Mouse (Mus musculus) MEL (cell line): ENCODE measurements around the gene Elmsan1. TPM values are rescaled to one million over a fixed set of nuclear protein-coding genes. Genes with fewer than 3 reads are reported as not detected.
A peak's percentile ranks its signal among the peaks of the same experiment; 100 is the strongest.

Experiments
- DNase-seq: peaks from one replicate; pipeline ENCODE4 v3.0.0; 2011; ENCODE audit warnings: low read depth, low spot score
- H3K27ac ChIP-seq: 2 replicates; pipeline ENCODE4 v1.5.1; 2012; ENCODE audit warnings: low read depth, mild to moderate bottlenecking, control low read depth, low read length, moderate library complexity; ENCODE audit not compliant: control insufficient read depth
- H3K27me3 ChIP-seq, 2 experiments: fragments of 150-350 bp in 1 of 2; sonication (generic) in 1 of 2; 2 replicates each; pipeline ENCODE4 v1.6.1; 2012; ENCODE audit warnings: low read length in 2 of 2, mild to moderate bottlenecking in 2 of 2, improper control_type of control experiment in 1 of 2, moderate library complexity in 1 of 2; ENCODE audit not compliant: insufficient read depth in 2 of 2, control insufficient read depth in 1 of 2
- H3K36me3 ChIP-seq, 2 experiments: 2 replicates each; pipeline ENCODE4 v1.6.1; 2012 to 2014; ENCODE audit warnings: low read length in 2 of 2, improper control_type of control experiment in 1 of 2, inconsistent platforms in 1 of 2, mild to moderate bottlenecking in 1 of 2; ENCODE audit not compliant: insufficient read depth in 2 of 2, control insufficient read depth in 1 of 2
- H3K4me1 ChIP-seq, 2 experiments: fragments of 150-350 bp in 1 of 2; sonication (generic) in 1 of 2; 2 replicates each; pipeline ENCODE4 v1.6.1; 2012; ENCODE audit warnings: low read length in 2 of 2, improper control_type of control experiment in 1 of 2, mild to moderate bottlenecking in 1 of 2; ENCODE audit not compliant: insufficient read depth in 2 of 2, control insufficient read depth in 1 of 2
- H3K4me3 ChIP-seq, 2 experiments: fragments of 150-350 bp in 1 of 2; sonication (generic) in 1 of 2; 2 replicates each; pipeline ENCODE4 v1.5.1; 2012; ENCODE audit warnings: low read depth in 2 of 2, low read length in 2 of 2, mild to moderate bottlenecking in 2 of 2, moderate library complexity in 2 of 2, control low read depth in 1 of 2, improper control_type of control experiment in 1 of 2; ENCODE audit not compliant: control insufficient read depth in 1 of 2, insufficient read depth in 1 of 2
- H3K79me2 ChIP-seq: 2 replicates; pipeline ENCODE4 v1.6.1; 2012; ENCODE audit warnings: mild to moderate bottlenecking, low read length, moderate library complexity; ENCODE audit not compliant: control insufficient read depth, poor library complexity, insufficient read depth
- H3K9ac ChIP-seq: 2 replicates; pipeline ENCODE4 v1.6.1; 2012; ENCODE audit warnings: low read depth, mild to moderate bottlenecking, control low read depth, low read length, moderate library complexity; ENCODE audit not compliant: control insufficient read depth, poor library complexity, severe bottlenecking
- H3K9me3 ChIP-seq: fragments of 150-350 bp; sonication (generic); replicated peaks from 2 replicates; pipeline ENCODE4 v1.6.1; 2012; ENCODE audit warnings: mild to moderate bottlenecking, low read length, improper control_type of control experiment, moderate library complexity; ENCODE audit not compliant: insufficient read depth
- CHD1 ChIP-seq: IDR thresholded peaks from 2 replicates; pipeline ENCODE4 v1.6.1; 2012; ENCODE audit warnings: low read depth, mild to moderate bottlenecking, inconsistent platforms, low read length, improper control_type of control experiment
- ETS1 ChIP-seq: IDR thresholded peaks from 2 replicates; pipeline ENCODE4 v1.6.1; 2012; ENCODE audit warnings: low read depth, mild to moderate bottlenecking, inconsistent platforms, low read length, improper control_type of control experiment, moderate library complexity
- GATA1 ChIP-seq: IDR thresholded peaks from 2 replicates; pipeline ENCODE4 v1.6.1; 2011; ENCODE audit warnings: low read depth, low read length, improper control_type of control experiment
- HCFC1 ChIP-seq: IDR thresholded peaks from 2 replicates; pipeline ENCODE4 v1.6.1; 2012; ENCODE audit warnings: low read depth, mild to moderate bottlenecking, inconsistent platforms, low read length, improper control_type of control experiment, moderate library complexity
- MAFK ChIP-seq: IDR thresholded peaks from 2 replicates; pipeline ENCODE4 v1.6.1; 2011; ENCODE audit warnings: low read depth, mild to moderate bottlenecking, low read length, improper control_type of control experiment, borderline replicate concordance
- MAX ChIP-seq: IDR thresholded peaks from 2 replicates; pipeline ENCODE4 v1.6.1; 2011; ENCODE audit warnings: low read length, improper control_type of control experiment
- MEF2A ChIP-seq: IDR thresholded peaks from 2 replicates; pipeline ENCODE4 v1.6.1; 2014; ENCODE audit warnings: low read depth, mild to moderate bottlenecking, inconsistent platforms, low read length, improper control_type of control experiment; ENCODE audit not compliant: poor library complexity, insufficient replicate concordance, severe bottlenecking; ENCODE audit errors: extremely low read depth
- MXI1 ChIP-seq: IDR thresholded peaks from 2 replicates; pipeline ENCODE4 v1.6.1; 2011; ENCODE audit warnings: mild to moderate bottlenecking, low read depth, low read length, improper control_type of control experiment
- NELFE ChIP-seq: IDR thresholded peaks from 2 replicates; pipeline ENCODE4 v1.6.1; 2011; ENCODE audit warnings: low read depth, low read length, improper control_type of control experiment
- NRF1 ChIP-seq: IDR thresholded peaks from 2 replicates; pipeline ENCODE4 v1.6.1; 2014; ENCODE audit warnings: low read depth, mild to moderate bottlenecking, inconsistent platforms, low read length, improper control_type of control experiment, moderate library complexity; ENCODE audit not compliant: poor library complexity, insufficient read depth, severe bottlenecking
- POLR2A ChIP-seq, 2 experiments: IDR thresholded peaks; 2 replicates each; pipeline ENCODE4 v1.6.1; 2011 to 2012; ENCODE audit warnings: low read length in 2 of 2, mild to moderate bottlenecking in 2 of 2, control low read depth in 1 of 2, improper control_type of control experiment in 1 of 2, low read depth in 1 of 2, moderate library complexity in 1 of 2; ENCODE audit not compliant: control insufficient read depth in 1 of 2, insufficient read depth in 1 of 2, poor library complexity in 1 of 2
- POLR2AphosphoS5 ChIP-seq: IDR thresholded peaks from 2 replicates; pipeline ENCODE4 v1.6.1; 2012; ENCODE audit warnings: low read depth, borderline replicate concordance, mild to moderate bottlenecking, inconsistent platforms, low read length, moderate library complexity, mixed read lengths
- RCOR1 ChIP-seq: IDR thresholded peaks from 2 replicates; pipeline ENCODE4 v1.6.1; 2012; ENCODE audit warnings: low read depth, mild to moderate bottlenecking, inconsistent platforms, low read length, improper control_type of control experiment
- SIN3A ChIP-seq: IDR thresholded peaks from 2 replicates; pipeline ENCODE4 v1.6.1; 2012; ENCODE audit warnings: low read length, improper control_type of control experiment, inconsistent platforms
- TAL1 ChIP-seq: IDR thresholded peaks from 2 replicates; pipeline ENCODE4 v1.6.1; 2012; ENCODE audit warnings: mild to moderate bottlenecking, inconsistent platforms, low read length, moderate library complexity, mixed read lengths
- TCF12 ChIP-seq: IDR thresholded peaks from 2 replicates; pipeline ENCODE4 v1.6.1; 2014; ENCODE audit warnings: low read depth, mild to moderate bottlenecking, inconsistent platforms, low read length, improper control_type of control experiment, moderate library complexity
- UBTF ChIP-seq: IDR thresholded peaks from 2 replicates; pipeline ENCODE4 v1.6.1; 2012; ENCODE audit warnings: low read depth, mild to moderate bottlenecking, inconsistent platforms, low read length, improper control_type of control experiment, moderate library complexity, borderline replicate concordance; ENCODE audit not compliant: insufficient read depth
- USF1 ChIP-seq: IDR thresholded peaks from 2 replicates; pipeline ENCODE4 v1.6.1; 2014; ENCODE audit warnings: low read depth, mild to moderate bottlenecking, inconsistent platforms, low read length, improper control_type of control experiment, moderate library complexity
- ZC3H11A ChIP-seq: IDR thresholded peaks from 2 replicates; pipeline ENCODE4 v1.6.1; 2012; ENCODE audit warnings: low read depth, mild to moderate bottlenecking, inconsistent platforms, low read length, improper control_type of control experiment
- ZKSCAN1 ChIP-seq: IDR thresholded peaks from 2 replicates; pipeline ENCODE4 v1.6.1; 2012; ENCODE audit warnings: low read depth, mild to moderate bottlenecking, inconsistent platforms, low read length, improper control_type of control experiment, moderate library complexity
- ZNF384 ChIP-seq: IDR thresholded peaks from 2 replicates; pipeline ENCODE4 v1.6.1; 2012; ENCODE audit warnings: low read depth, mild to moderate bottlenecking, inconsistent platforms, low read length, improper control_type of control experiment
- polyA plus RNA-seq, 2 experiments: library from polyadenylated mRNA; stranded (reverse) in 1 of 2; unstranded in 1 of 2; fragments of >175 nt in 1 of 2; fragments of >200 nt in 1 of 2; gene quantifications; 2 replicates each; pipeline versions ENCODE4 v1.2.1 to v1.2.4; 2012; ENCODE audit warnings: low replicate concordance in 2 of 2, low read depth in 1 of 2; ENCODE audit not compliant: insufficient read length in 2 of 2, insufficient read depth in 1 of 2, missing spikeins in 1 of 2
- total RNA-seq: library from RNA; depleted of rRNA; stranded (reverse); fragments of 300-350 nt; gene quantifications from 2 replicates; pipeline ENCODE4 v1.2.3, GENCODE M21; 2012

Gene Elmsan1
- total and polyA plus RNA-seq, 3 experiments = 7.7 to 25.3 TPM; not detected in 1

DNA sequence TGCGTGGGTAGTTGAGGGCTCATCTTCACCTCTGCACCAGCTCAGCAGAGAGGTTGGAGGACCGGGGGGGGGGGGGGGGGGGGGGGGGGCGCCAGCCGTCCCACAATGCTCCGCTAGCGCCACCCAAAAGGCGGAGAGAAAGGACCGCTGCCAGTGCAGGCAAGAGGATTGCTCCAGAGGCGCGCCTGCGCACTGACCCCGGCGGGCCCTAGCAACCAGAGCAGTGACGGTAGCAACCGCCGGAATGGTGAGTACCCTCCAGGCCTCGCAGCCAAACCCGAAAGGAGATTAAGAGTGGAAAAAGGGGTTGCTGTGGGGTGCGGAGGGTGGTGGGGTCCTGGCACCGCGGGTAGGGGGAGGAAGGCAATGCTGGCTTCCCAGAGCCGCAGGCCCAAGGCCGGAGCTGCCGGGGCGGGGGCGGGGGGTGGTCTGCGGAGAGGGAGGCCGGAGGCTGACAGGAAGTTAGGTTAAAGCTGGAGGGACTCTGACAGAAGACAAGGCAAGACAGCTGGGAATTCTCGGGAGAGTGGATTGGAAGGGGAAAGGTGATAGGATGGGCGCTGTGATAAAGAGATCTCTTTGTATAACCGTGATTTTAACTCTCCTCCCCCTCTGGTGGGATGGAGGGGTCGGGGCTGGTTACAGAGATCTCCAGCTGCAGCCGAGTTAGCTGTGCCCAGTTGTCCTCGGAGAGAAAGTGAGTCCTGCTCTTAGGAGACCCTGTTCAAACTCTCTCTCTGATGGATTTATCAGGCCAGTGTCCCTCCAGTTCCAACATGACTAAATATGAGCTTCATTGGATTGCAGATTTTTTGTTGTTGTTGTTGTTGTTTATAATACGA is 104.3 kb downstream of the Elmsan1 start, which contains the start of gene Dnal1:
TSS of gene Dnal1 (plus strand) at position 214 of the 842 bp plus-strand sequence.
- peak; percentile 94 for DNase-seq
- peaks cover 0 to 3% of the 10 kb centered on the region in 2 experiments; a peak in 2 of 4 replicates for H3K36me3 ChIP-seq
- peak; percentile 9 for TF ChIP-seq NELFE
- peak; percentile 54; the same call in 1 of the 2 replicates for TF ChIP-seq MXI1
- peak; percentile 90 for TF ChIP-seq SIN3A
- peak; percentile 67 for TF ChIP-seq HCFC1
- TF ChIP-seq POLR2A (IDR thresholded peaks at IDR 0.05; ENCODE audit: control insufficient read depth in 1 of 2, insufficient read depth in 1 of 2, low read depth in 1 of 2, low read length in 2 of 2, poor library complexity in 1 of 2) = 0 out of 4 replicates have a peak, but pooled peaks of 1 of the 2 experiments have one; percentile 37
- no peak for TF ChIP-seq TCF12
- peak; percentile 88 for TF ChIP-seq NRF1
- no peak for TF ChIP-seq CHD1
- TF ChIP-seq, all 39 proteins: peak for 6
- peak within 1 kb of the TSS; percentile 72 to 87 for H3K4me3 ChIP-seq
- no peak within 1 kb of the TSS for H3K27ac ChIP-seq
- H3K27me3 ChIP-seq = no peaks in the 10 kb centered on the region
- peak within 1 kb of the TSS; percentile 70 for H3K9ac ChIP-seq
- no peaks in the 10 kb centered on the region for H3K79me2 ChIP-seq
- no peaks in the 10 kb centered on the region for H3K9me3 ChIP-seq
- peaks cover 0 to 4% of the 10 kb centered on the region in 2 experiments; a peak in 2 of 4 replicates for H3K4me1 ChIP-seq

DNA sequence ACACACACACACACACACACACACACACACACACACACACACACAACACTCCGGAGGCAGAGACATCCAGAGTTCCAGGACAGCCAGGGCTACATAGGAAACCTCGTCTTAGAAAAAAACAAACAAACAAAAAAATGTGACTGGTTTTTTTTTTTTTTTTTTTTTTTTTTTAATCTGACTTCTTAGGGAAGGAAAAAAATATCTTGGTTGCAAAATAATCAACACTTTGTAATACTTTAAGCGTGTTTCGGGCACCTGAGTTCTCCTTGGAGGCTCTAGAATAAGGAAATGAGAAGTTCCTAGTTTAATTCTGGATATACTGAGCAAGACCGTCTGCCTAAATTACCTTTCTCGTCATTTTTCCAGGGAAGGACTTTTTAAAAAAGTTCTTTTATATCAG is 105.0 kb downstream of the Elmsan1 start:
- H3K4me3 ChIP-seq = peak overlapping the region; percentile 64 to 87
- no peaks in the 10 kb centered on the region for H3K9me3 ChIP-seq
- H3K27me3 ChIP-seq = no peaks in the 10 kb centered on the region
- peak overlapping the region; percentile 70 for H3K9ac ChIP-seq
- no peak for TF ChIP-seq RCOR1
- peak; percentile 82; the same call in 1 of the 2 replicates for TF ChIP-seq ZNF384
- no peak overlapping the region for H3K27ac ChIP-seq
- H3K4me1 ChIP-seq = peaks cover 0 to 4% of the 10 kb centered on the region in 2 experiments; a peak in 1 of 4 replicates
- H3K79me2 ChIP-seq = no peaks in the 10 kb centered on the region
- peaks cover 0 to 3% of the 10 kb centered on the region in 2 experiments; a peak in 2 of 4 replicates for H3K36me3 ChIP-seq
- peak; percentile 17 for DNase-seq

DNA sequence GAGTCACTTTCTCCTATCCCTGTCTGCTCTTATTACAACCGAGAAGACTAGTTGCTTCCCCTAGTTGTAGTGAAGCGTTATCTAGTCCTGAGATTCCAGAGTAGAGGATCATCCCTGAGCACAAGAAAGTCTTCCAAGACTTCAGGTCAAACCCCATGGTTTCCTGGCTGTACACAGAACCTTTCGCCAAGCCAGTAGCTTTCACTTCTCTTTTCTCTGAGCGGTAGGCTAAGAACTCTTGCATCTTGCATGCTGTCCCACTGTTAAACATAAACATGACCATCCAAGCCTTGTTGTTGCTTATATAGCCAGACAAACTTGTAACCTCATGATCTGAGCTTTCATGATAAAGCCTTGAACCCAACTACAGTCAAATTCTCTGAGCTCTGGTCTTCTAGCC is 107.9 kb downstream of the Elmsan1 start:
- peaks cover 0 to 4% of the 10 kb centered on the region in 2 experiments; a peak in 2 of 4 replicates for H3K4me1 ChIP-seq
- H3K79me2 ChIP-seq = no peaks in the 10 kb centered on the region
- DNase-seq = no peak
- H3K4me3 ChIP-seq = no peak overlapping the region
- no peaks in the 10 kb centered on the region for H3K9me3 ChIP-seq
- H3K27me3 ChIP-seq = no peaks in the 10 kb centered on the region
- no peak for TF ChIP-seq ETS1
- no peak for TF ChIP-seq NELFE
- no peak for TF ChIP-seq UBTF
- no peak for TF ChIP-seq ZC3H11A
- TF ChIP-seq MAX = no peak
- TF ChIP-seq USF1 = no peak
- TF ChIP-seq MAFK = no peak
- no peak for TF ChIP-seq TAL1
- no peak for TF ChIP-seq POLR2AphosphoS5
- no peak for TF ChIP-seq ZKSCAN1
- no peak for TF ChIP-seq MEF2A
- no peak for TF ChIP-seq GATA1
- H3K27ac ChIP-seq = no peak overlapping the region
- H3K9ac ChIP-seq = no peak overlapping the region
- H3K36me3 ChIP-seq = peaks cover 0 to 3% of the 10 kb centered on the region in 2 experiments; a peak in 2 of 4 replicates
